Mouse (Mus musculus): ENCODE data around the gene Rprd1b.

DNA sequence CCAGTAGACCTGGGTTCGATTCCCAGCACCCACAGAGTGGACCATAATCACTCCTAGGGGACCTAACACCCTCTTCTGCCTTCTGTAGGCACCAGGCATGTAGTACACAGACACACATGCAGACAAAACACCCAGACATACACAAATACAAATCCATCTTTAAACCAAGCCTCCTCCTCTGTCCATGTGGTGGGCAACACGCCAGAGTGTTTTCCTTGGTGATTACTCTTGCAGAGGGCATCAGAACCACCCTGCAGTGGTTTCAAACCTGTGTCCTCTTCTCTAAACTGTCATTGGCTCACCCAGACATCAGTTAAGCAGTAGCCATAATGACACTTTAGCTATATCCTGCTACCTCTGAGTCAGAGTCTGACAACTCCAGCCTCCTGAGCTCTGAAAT lies 142.1 kb downstream of the Rprd1b start:
- TF ChIP-seq EP300 (IDR thresholded peaks at IDR 0.05; ENCODE audit: low read depth) = no peak
- TF ChIP-seq CTCF (IDR thresholded peaks at IDR 0.05; ENCODE audit: low read depth) = no peak
